Mouse (Mus musculus): ENCODE measurements around the gene Nkx1-2.

Nkx1-2 gene

GRCm38 (mm10) chr7:132570071-132570470, 29.4 kb downstream of the Nkx1-2 start:
- no peak for DNase-seq (ENCODE audit: extremely low read depth, low read depth, low spot score)

GRCm38 (mm10) chr7:132568817-132569216, 30.6 kb downstream of the Nkx1-2 start:
- DNase-seq (ENCODE audit: extremely low read depth, low read depth, low spot score) = no peak

- DNase-seq (ENCODE audit: extremely low read depth, low read depth, low spot score) = no peak
Measured at GRCm38 (mm10) chr7:132565831-132566230, 33.6 kb downstream of the Nkx1-2 start.

- no peak for DNase-seq (ENCODE audit: extremely low read depth, low read depth, low spot score)
Measured at GRCm38 (mm10) chr7:132559138-132559766, 40.2 kb downstream of the Nkx1-2 start.

GRCm38 (mm10) chr7:132558141-132558736, 41.2 kb downstream of the Nkx1-2 start:
- peak; percentile 68 for DNase-seq (ENCODE audit: extremely low read depth, low read depth, low spot score)

GRCm38 (mm10) chr7:132556575-132556974, 42.9 kb downstream of the Nkx1-2 start:
- no peak for DNase-seq (ENCODE audit: extremely low read depth, low read depth, low spot score)

- DNase-seq (ENCODE audit: extremely low read depth, low read depth, low spot score) = no peak
Measured at GRCm38 (mm10) chr7:132555911-132556310, 43.5 kb downstream of the Nkx1-2 start.

- no peak for DNase-seq (ENCODE audit: extremely low read depth, low read depth, low spot score)
Measured at GRCm38 (mm10) chr7:132554091-132554490, 45.3 kb downstream of the Nkx1-2 start.

- no peak for DNase-seq (ENCODE audit: extremely low read depth, low read depth, low spot score)
Measured at GRCm38 (mm10) chr7:132551351-132552126, 47.9 kb downstream of the Nkx1-2 start.

- DNase-seq (ENCODE audit: extremely low read depth, low read depth, low spot score) = no peak
Measured at GRCm38 (mm10) chr7:132547126-132547525, 52.3 kb downstream of the Nkx1-2 start.
